Mouse (Mus musculus): ENCODE measurements at regions not wholly inside any gene's neighbourhood (a gene's known extent, or its start where the extent isn't known, plus 50 kb on each side); places are given as distances from the start of the nearest gene placed in this dataset.

DNA sequence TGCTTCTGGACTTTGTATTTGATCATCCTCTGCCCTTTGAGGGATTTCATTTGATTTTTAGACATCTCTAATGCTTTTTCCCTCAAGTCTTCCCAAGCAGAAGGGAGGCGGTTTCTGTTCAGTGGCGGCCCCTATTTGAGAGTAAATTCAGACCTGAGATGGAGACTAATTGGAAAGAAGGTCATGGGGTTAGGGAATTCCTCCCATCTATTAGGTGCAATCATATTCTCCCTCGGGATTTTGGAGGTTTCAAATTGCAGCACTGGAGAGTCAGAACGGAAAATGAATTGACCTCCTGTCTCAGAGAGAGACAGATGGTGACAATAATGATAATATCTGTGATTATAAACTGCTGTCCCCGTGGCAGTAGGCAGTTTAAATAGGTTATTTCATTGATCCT, 285.6 kb downstream of the 1810013L24Rik start:
- no peak for DNase-seq (ENCODE audit: low spot score)

GRCm38 (mm10) chr16:9121581-9121980, 291.7 kb downstream of the 1810013L24Rik start:
- DNase-seq (ENCODE audit: low spot score) = no peak

DNA sequence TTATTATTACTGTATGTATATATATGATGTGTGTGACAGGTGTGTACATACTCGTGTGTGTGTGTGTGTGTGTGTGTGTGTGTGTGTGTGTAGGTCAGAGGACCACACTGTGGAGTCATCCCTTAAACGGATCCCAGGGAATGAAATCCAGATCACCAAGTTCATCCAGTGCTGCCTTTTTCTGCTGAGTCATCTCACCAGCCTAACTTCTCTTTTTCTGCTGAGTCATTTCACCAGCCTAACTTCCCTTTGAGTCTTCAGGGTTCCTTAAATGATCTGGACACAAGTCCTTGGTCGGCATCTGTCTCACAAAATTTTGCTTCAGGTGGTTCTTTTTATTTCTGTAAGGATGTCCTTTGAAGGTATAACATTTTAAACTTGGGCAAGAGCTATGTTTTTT, 302.2 kb downstream of the 1810013L24Rik start:
- DNase-seq (ENCODE audit: low spot score) = no peak

- DNase-seq (ENCODE audit: low spot score) = no peak
Observed at GRCm38 (mm10) chr16:9132778-9133177, 302.9 kb downstream of the 1810013L24Rik start.

- no peak for DNase-seq (ENCODE audit: low spot score)
Observed at GRCm38 (mm10) chr16:9135377-9135776, 305.5 kb downstream of the 1810013L24Rik start.

DNA sequence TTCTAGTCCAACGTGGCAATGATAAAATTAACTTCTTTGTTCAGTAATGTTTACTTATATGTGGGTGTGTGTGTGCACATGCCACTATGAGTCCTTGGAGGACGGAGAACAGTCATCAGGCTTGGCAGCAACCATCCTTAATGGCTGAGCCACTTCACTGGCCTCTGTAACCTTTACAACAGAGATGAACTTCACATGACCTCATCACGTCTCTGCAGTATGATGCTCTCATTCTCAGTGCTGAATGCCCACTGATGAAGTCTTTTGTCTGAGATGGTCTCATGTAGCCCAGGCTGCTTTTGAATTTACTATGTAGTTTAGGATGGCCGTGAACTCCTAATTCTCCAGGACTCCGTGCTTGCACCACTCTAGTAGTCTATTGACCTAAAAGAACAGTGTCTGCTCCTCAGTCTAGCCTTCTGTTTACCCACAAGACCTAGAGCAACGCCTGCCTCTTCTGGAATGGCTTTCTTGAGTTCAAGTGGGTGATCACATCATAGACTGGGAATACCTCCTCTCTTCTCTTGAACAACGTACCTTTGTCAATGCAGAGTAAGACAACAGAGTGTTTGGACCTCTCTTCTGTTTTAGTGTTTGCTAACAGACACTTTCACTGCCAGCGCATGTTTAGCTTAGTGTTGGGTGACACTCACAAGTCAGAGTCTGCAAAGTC, 308.8 kb downstream of the 1810013L24Rik start:
- DNase-seq (ENCODE audit: low spot score) = no peak

DNA sequence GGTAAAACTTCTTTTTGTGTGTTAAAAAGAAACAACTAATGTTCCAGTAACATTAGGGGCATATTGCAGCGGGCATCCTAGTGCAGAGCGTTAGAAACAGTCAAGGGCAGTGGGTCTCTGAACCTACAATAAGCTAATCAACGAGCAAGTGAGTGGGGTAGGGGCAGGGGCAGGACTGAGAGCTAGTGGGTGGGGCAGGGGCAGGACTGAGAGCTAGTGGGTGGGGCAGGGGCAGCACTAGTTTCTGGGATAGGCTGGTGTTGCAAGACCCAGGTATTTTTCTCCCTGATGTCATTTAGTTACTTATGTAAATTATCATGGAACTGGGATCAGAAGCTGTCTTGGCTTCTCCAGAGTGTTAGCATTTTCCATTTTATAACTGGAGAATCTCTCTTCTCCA, 309.5 kb downstream of the 1810013L24Rik start:
- DNase-seq (ENCODE audit: low spot score) = no peak

DNA sequence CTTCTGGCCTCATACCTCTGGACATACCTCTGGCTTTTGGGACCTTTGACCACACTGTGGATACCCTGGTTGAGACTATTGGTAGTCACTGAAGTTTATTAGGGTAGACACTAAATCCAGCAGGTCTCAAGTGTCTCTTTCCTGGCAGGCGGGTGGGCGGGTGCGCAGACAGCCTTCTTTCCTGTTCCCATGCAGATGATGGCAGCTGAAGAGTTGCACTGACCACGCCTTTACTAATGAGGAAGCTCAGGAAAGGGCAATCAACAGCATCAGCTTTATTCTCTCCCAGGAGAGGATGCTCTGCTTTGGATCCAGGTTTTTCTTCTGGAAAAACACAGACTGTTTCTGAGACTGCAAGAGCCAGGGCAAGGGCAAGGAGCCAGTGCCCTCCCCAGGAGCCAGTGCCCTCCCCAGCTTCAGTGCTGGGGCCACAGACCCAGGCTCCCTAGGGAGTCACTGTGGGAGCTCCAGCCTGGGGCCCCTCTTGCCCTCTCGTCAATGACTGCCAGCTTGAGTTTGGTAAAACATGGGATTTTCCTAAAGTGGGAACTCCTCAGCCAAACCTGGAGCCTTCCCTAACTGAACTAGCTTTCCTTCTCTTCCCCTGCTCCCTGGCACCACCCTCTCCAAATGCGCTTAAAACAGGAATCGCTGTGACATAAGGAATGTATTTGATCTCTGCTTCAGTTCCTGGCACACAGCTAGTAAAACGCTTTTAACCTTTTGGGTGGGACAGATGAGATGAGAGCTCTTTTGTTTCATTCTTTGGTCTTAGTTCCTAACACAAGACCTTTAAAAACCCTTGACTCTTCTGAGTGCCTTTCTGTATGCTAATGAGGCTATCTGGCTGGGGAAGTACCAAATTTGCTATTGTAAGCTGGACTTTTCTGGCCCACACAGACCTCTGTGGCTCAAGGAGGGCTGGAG, 319.6 kb downstream of the 1810013L24Rik start:
- no peak for DNase-seq (ENCODE audit: low spot score)

- no peak for DNase-seq (ENCODE audit: low spot score)
Observed at GRCm38 (mm10) chr16:9151936-9152335, 322.0 kb downstream of the 1810013L24Rik start.

DNA sequence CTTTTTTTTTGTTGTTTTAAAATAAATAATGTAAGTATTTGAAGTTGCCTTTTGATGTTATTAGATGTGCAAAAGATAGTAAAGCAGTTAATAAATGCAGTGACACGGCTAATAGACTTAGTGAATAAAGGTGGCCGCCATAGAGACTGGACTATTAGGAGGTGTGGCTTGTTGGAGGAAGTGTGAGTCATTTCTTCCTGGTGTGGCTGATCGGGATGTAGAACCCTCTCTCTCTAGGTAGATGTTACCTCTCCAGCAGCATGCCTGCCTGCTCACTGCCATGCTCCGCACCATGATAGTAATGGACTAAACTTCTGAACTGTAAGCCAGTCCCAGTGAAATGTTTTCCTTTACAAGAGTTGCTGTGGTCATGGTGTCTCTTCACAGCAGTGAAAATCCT, 323.6 kb downstream of the 1810013L24Rik start:
- DNase-seq (ENCODE audit: low spot score) = no peak

DNA sequence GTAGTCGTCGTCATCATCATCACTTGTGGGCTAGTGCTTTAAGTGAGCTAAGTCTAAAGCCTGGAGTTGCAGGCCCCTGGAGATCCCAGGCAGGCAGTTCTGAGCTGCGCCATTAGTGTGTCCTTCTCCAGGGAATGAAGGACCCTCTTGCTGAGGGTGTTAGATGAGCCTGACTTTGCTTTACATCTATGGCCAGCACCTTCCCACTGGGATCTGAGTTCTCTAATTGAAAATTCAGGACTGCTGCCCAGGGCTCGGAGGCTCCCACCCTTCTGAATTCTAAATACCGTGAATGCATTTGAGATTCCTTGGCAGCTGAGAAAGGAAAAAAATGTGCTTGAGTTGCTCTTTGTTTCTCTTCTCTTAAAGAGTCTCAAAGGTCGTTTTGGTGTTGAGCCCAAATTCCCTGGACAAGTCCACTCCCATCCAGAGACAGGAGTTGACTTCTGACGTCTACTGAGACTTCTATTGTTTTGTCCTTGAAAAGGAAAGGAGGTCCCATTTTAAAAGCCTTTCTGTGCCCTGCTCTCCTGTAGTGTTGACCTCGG, 335.9 kb downstream of the 1810013L24Rik start:
- DNase-seq (ENCODE audit: low spot score) = no peak

GRCm38 (mm10) chr16:9176402-9176801, 346.5 kb downstream of the 1810013L24Rik start:
- no peak for DNase-seq (ENCODE audit: low spot score)

DNA sequence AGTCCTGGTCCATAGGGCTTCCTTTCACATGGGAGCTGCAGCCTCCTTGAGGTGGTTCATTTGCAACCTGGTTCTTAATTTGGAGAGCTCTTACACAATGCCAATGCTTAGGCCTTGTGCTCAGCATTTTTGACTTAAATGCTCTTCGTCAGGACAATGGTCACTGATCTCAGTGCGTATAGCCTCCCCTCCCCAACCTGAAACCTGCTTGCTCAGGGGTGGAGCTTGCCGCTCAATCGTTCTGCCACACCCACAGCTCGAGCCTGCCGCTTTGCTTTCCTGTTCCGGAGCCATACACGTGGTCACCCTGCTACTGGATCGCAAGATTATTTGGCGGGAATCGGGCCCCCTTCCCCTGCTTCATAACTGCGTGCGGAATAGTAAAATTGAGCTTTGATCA, 365.9 kb downstream of the 1810013L24Rik start:
- no peak for DNase-seq (ENCODE audit: low spot score)

DNA sequence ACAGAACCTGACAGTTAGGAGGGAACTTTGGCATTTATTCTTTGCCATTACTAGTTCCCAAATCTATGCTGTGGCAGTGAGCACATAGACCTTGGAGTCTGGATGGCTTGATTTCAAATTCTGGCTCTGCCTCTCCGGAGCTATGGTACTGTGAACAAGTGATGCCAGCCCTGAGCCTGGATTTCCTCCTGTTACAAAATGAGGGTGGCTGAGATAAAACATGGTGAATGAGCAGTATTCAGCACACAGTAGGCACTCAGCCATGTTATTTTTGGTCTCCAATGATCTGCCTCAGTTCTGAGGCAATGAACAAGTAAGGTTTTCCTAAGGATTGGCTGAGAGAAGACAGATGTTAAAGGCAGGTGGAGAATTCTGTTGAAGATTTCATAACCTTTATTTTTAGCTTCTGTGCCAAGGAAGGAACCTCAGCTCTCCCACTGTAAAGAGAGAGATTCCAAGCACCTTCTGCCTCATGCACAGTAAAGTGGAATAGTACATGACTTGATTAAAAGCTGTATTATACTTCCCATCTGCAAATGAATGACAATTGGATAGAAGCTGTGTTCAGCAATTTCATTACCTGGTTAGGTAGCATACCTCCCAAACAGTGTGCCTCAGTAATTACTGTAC, 369.1 kb downstream of the 1810013L24Rik start:
- DNase-seq (ENCODE audit: low spot score) = no peak

GRCm38 (mm10) chr16:9208602-9209001, 378.7 kb downstream of the 1810013L24Rik start:
- DNase-seq (ENCODE audit: low spot score) = no peak

GRCm38 (mm10) chr16:9211485-9211884, 381.6 kb downstream of the 1810013L24Rik start:
- DNase-seq (ENCODE audit: low spot score) = no peak

DNA sequence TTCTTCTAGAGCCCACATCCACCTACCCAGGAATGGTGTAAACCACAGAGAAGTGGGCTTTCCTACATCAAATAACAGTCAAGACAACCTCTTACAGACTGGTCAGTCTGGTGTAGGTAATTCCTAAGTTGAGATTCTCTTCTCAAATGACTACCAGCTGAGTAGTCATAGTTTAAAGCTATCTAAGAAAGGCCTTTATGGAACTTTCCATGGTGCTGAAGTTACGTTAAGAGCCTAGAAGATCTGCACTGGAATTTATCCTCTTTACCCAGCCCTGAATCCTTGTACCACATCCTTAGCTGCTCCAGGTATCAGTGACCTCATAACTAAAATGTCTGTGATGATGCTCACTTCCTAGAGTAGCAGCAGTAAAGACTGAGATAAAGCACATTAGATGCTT, 385.2 kb downstream of the 1810013L24Rik start:
- DNase-seq (ENCODE audit: low spot score) = no peak

- no peak for DNase-seq (ENCODE audit: low spot score)
Observed at GRCm38 (mm10) chr16:9217361-9217760, 387.5 kb downstream of the 1810013L24Rik start.

- no peak for DNase-seq (ENCODE audit: low spot score)
Observed at GRCm38 (mm10) chr16:9230178-9230577, 400.3 kb downstream of the 1810013L24Rik start.

DNA sequence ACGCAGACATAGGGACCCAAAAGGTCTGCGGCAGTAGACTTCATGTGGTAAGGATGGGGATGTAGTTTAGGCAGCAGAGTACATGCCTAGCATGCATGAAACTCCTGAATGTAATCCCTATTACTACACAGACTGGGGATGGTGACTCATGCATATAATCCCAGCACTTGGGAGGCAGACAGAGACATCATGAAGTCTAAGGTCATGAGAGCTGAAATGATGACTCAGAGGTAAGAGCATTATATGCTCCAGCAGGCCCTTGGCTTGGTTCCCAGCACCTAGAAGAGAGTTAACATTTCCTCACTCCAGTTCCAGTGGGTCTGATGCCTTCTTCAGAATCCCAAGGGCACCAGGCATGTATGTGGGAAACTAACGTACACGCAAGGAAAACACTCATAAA, 412.2 kb downstream of the 1810013L24Rik start:
- no peak for DNase-seq (ENCODE audit: low spot score)

GRCm38 (mm10) chr16:9247198-9247597, 417.3 kb downstream of the 1810013L24Rik start:
- DNase-seq (ENCODE audit: low spot score) = no peak

DNA sequence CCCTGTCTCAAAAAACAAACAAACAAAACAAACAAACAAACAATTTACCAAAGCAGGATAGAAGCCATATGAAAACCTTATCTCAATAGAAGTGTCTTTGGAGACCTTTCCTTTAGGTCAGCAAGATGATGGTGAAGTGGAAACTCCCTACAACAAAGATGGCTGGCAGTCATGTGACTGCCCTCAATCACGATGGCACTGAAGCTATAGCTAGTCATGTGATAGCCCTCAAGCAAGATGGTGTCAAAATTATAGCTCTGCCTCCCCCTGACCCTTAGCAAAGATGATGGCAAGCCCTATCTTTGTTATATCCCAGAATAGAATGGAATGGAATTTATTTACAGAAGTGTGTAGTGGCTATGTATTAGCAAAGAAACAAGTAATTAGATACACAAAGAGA, 423.2 kb downstream of the 1810013L24Rik start:
- DNase-seq (ENCODE audit: low spot score) = no peak

DNA sequence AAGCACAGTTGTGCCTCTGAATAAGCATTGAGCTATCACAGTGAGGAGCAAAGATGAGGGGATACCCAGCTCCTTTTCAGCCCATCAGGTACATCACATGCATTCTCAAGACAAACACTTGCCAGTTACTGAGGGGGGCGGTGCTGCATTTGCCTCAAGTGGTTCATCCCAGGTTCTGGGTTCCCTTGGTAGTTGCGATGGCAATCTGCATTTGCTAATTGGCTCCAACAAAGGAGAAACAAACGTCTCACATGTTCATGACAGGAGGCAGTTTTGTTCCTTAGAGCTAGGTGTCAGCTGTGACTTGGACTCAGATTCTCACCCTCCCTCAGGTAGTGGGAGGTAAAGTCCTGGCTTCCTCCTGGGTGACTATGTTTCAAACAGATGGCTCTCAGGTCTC, 425.5 kb downstream of the 1810013L24Rik start:
- DNase-seq (ENCODE audit: low spot score) = no peak
